Mouse (Mus musculus) testis, adult 2 months (tissue): ENCODE measurements around the gene Mgat5.

ENCODE experiments used
- CTCF ChIP-seq: fragments of 200-500 bp; IDR thresholded peaks from 2 replicates; pipeline ENCODE4 v1.5.1; 2012; ENCODE audit warnings: low read depth, mild to moderate bottlenecking, inconsistent platforms, low read length, moderate library complexity; ENCODE audit not compliant: control insufficient read depth, insufficient read depth, insufficient replicate concordance
- POLR2A ChIP-seq: fragments of 200-500 bp; IDR thresholded peaks from 2 replicates; pipeline ENCODE4 v1.6.1; 2012; ENCODE audit warnings: low read depth, mild to moderate bottlenecking, inconsistent platforms, low read length, moderate library complexity; ENCODE audit not compliant: control insufficient read depth

- TF ChIP-seq POLR2A, result no peak
- TF ChIP-seq CTCF, result no peak
These were observed 331.6 kb downstream of the Mgat5 start for GRCm38 (mm10) chr1:127536448-127536847.
